Mouse (Mus musculus): ENCODE results near the gene Gng10. TPM values are rescaled to one million over a fixed set of nuclear protein-coding genes. Genes with fewer than 3 reads are reported as not detected.

Gng10 gene
- polyA plus RNA-seq, 1 experiment from 2014 or later = 77.8 TPM

Other genes with a start within 250 kb of the Gng10 start
- gene Olfr267, start 247.4 kb upstream of the Gng10 start, polyA plus RNA-seq (2016; fragmentation: Nextera tagmentation; extraction: Ambion mirVana) = not detected in 2 replicates
- gene Ecpas, start 122.3 kb upstream of the Gng10 start, polyA plus RNA-seq (2016; fragmentation: Nextera tagmentation; extraction: Ambion mirVana) = 23.9 and 29.8 TPM in 2 replicates
- 0.55 and 1.0 TPM in 2 replicates for gene Zkscan16, start 91.5 kb upstream of the Gng10 start, polyA plus RNA-seq (2016; fragmentation: Nextera tagmentation; extraction: Ambion mirVana)
- gene Ptgr1, start 48.0 kb upstream of the Gng10 start, polyA plus RNA-seq (2016; fragmentation: Nextera tagmentation; extraction: Ambion mirVana) = 13.5 and 14.8 TPM in 2 replicates
- 5.9 and 9.0 TPM in 2 replicates for gene Dnajc25, start 40.0 kb upstream of the Gng10 start, polyA plus RNA-seq (2016; fragmentation: Nextera tagmentation; extraction: Ambion mirVana)
- 10.5 and 13.3 TPM in 2 replicates for gene Gm20503, start 31.9 kb upstream of the Gng10 start, polyA plus RNA-seq (2016; fragmentation: Nextera tagmentation; extraction: Ambion mirVana)
- gene AI481877, start 103.9 kb downstream of the Gng10 start, polyA plus RNA-seq (2016; fragmentation: Nextera tagmentation; extraction: Ambion mirVana) = not detected in 2 replicates
- 9.0 and 10.0 TPM in 2 replicates for gene Ugcg, start 154.2 kb downstream of the Gng10 start, polyA plus RNA-seq (2016; fragmentation: Nextera tagmentation; extraction: Ambion mirVana)